Mouse (Mus musculus): ENCODE measurements around the gene Comt. TPM values are rescaled to one million over a fixed set of nuclear protein-coding genes. Genes with fewer than 3 reads are reported as not detected.

Comt gene
- polyA plus RNA-seq, 1 experiment from 2014 or later, result 60.1 TPM

DNA sequence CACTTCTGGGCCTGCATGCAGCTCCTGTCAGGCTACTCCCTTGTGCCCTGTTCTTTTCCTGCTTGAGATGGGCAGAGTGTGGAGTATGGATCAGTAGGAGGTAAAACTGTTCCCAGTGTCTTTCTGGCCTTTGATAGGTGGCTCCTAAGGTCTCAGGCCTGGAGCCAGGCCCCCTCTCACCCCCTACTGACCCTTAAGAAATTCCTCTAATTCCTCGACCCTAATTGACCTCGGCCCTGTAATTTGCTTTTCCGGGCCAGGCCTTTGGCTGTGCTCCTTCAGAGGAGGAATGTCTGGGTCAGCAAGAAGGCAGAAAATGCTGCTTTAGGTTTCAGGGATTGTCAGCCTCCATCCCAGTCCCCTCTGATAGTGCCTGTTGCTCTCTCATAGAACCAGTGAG, 42.9 kb downstream of the Comt start:
- no peak overlapping the region for H3K9ac ChIP-seq (replicated peaks)
- no peak overlapping the region for H3K4me3 ChIP-seq
- no peaks in the 10 kb centered on the region for H3K36me3 ChIP-seq
- H3K27me3 ChIP-seq, result no peaks in the 10 kb centered on the region
- 7% methylated on average over 3 of the region's 3 CpGs for WGBS
- H3K27ac ChIP-seq (replicated peaks), result peak overlapping the region; percentile 20; the same call in 1 of the 2 replicates
- peaks cover 85% of the 10 kb centered on the region for H3K4me1 ChIP-seq
- H3K4me2 ChIP-seq (replicated peaks), result no peak overlapping the region
- H3K9me3 ChIP-seq, result no peaks in the 10 kb centered on the region
- no peak for ATAC-seq (ENCODE audit: low FRiP score, low read depth)

DNA sequence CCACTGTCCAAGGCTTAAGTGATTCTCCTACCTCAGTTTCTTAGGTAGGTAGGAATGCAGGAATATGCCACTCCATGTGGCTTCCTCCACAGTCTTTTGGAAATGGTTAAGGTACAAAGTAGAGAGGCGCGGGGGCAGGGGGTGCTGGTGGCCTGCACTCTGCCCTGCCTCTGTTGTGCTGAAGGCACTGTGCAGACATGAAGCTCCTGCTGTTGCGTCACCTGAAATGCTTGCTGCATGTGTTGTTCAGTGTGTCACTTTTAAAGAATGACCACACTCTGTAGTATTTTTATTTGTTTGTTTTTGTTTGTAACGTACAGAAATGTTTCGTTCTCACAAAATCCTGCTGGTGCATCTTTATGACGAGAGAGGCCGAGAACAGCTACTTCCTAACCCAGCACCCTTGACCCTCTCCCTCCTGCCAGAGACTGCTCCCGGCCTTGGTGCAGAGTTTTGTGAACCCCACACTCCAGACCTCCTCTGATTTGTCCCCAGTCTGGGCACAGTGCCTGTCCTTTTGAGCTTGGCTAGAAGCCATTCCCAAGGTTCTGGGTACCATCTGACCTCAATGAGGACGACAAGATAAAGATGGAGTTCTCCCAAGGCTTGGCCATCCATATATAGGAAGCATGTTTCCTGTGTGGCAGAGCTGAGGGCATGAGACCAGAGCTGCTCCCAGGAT, 43.5 kb downstream of the Comt start:
- no peak for ATAC-seq (ENCODE audit: low FRiP score, low read depth)
- Histone ChIP-seq H3K27ac (replicated peaks) (0 out of 2 replicates have a peak overlapping the region, but pooled peaks have one; percentile 8), H3K9ac (replicated peaks) (no peak overlapping the region), H3K4me1 (peaks cover 85% of the 10 kb centered on the region), H3K36me3 (no peaks in the 10 kb centered on the region), H3K27me3 (no peaks in the 10 kb centered on the region), H3K4me3 (no peak overlapping the region), H3K9me3 (no peaks in the 10 kb centered on the region), H3K4me2 (replicated peaks) (no peak overlapping the region)
- 80% methylated on average over 9 of the region's 9 CpGs for WGBS

DNA sequence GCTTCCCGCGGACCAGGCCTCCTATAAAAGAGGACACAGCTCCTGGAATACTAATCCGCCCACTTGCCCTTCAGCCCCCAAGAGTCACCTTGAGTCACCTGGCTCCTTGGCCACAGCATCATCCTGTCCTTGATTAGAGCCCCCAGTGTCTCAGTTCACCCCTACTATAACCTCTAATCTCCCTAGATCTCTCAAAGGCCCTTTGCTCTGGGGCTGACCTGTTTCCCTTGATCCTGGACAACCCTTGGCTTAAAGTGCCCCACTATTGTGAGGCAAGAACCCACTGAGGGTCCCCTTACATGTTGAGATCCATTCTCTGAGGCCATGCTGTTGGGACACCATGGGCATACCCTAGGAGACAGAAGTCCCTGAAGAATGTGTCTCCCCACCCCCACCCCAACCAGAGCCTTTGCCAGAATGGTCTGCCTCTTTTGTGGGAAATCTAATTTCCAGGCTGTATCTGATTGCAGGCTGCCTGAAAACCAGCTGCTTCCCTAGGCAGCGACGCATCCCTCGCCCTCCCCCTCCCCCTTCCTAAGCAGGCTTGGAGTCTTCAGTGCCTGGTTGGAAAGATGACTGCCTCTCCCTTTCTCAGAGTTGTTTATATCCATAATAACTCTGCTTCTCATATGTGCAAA, 44.9 kb downstream of the Comt start:
- Histone ChIP-seq H3K36me3 (no peaks in the 10 kb centered on the region), H3K9ac (replicated peaks) (no peak overlapping the region), H3K4me3 (no peak overlapping the region), H3K4me2 (replicated peaks) (no peak overlapping the region), H3K4me1 (peaks cover 83% of the 10 kb centered on the region), H3K9me3 (no peaks in the 10 kb centered on the region), H3K27ac (replicated peaks) (peak overlapping the region; percentile 92), H3K27me3 (no peaks in the 10 kb centered on the region)
- WGBS, result 41% methylated on average over 6 of the region's 6 CpGs
- ATAC-seq (ENCODE audit: low FRiP score, low read depth), result peak; percentile 53

DNA sequence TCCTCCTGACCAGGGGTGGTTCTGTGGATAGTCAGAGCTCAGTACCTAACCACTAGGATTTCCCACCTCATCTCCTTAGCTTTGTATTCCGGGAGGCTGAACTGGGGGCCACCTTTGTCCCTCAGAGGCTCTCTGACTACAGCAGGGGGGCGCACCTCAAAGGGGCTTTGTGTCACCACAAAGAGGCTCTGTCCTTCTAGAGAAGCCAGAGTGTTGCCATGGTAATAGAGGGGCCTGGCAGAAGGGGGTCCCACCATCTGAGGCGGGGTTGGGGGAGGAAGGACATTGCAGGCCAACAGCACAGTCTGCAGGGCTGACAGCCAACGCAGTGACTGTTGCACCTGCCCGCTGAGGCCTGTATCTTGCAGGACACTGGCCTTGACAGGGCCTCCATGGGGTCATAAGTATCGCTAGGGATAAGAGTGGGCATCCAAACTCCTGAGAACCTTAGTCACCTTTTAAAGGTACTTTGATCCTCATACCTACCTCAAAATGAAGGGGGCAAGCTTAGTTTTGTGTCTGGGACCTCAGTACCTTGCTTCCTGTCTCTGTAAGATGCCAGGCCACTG, 46.1 kb downstream of the Comt start:
- H3K4me1 ChIP-seq, result peaks cover 78% of the 10 kb centered on the region
- 9% methylated on average over 6 of the region's 6 CpGs for WGBS
- 0 out of 2 replicates have a peak overlapping the region, but pooled peaks have one; percentile 6 for H3K4me2 ChIP-seq (replicated peaks)
- H3K27ac ChIP-seq (replicated peaks), result peak overlapping the region; percentile 92
- H3K9me3 ChIP-seq, result no peaks in the 10 kb centered on the region
- no peak overlapping the region for H3K4me3 ChIP-seq
- no peak overlapping the region for H3K9ac ChIP-seq (replicated peaks)
- peak; percentile 86 for ATAC-seq (ENCODE audit: low FRiP score, low read depth)
- no peaks in the 10 kb centered on the region for H3K36me3 ChIP-seq
- no peaks in the 10 kb centered on the region for H3K27me3 ChIP-seq

DNA sequence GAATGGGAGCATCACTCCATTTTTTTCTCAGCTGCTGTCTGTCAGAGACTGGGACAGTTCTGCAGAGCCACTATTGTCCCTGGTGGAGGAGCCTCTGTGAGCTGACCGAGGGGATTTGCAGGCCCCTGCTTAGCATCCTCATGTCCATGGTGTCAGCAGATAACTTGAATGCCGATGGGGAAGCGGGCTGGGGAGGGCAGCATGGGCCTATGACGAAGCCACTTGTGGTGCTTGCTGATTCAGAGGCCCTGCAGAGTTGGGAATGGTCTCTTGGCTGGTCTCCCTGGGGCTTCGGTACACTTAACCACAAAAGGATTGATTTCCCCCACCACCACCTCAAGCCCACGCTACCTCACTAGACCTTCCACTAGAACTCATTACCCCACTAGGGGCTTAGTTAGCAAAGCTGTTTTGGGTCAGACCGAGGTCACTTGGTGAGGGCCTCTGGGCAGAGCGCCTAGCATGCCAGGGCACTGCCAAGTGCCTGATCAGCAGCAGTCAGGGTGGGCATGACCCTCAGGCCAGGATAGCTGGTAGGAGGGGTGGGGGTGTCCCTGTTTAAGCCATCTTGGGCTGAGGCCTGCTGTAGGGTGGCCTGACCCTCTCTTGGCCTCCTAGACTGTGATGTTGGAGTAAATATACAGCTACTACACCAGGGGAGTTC, 47.2 kb downstream of the Comt start:
- no peaks in the 10 kb centered on the region for H3K9me3 ChIP-seq
- no peak overlapping the region for H3K4me2 ChIP-seq (replicated peaks)
- no peaks in the 10 kb centered on the region for H3K36me3 ChIP-seq
- H3K27me3 ChIP-seq, result no peaks in the 10 kb centered on the region
- WGBS, result 43% methylated on average over 8 of the region's 8 CpGs
- no peak for ATAC-seq (ENCODE audit: low FRiP score, low read depth)
- 0 out of 2 replicates have a peak overlapping the region, but pooled peaks have one; percentile 24 for H3K9ac ChIP-seq (replicated peaks)
- H3K4me1 ChIP-seq, result peaks cover 74% of the 10 kb centered on the region
- H3K27ac ChIP-seq (replicated peaks), result peak overlapping the region; percentile 92
- no peak overlapping the region for H3K4me3 ChIP-seq

DNA sequence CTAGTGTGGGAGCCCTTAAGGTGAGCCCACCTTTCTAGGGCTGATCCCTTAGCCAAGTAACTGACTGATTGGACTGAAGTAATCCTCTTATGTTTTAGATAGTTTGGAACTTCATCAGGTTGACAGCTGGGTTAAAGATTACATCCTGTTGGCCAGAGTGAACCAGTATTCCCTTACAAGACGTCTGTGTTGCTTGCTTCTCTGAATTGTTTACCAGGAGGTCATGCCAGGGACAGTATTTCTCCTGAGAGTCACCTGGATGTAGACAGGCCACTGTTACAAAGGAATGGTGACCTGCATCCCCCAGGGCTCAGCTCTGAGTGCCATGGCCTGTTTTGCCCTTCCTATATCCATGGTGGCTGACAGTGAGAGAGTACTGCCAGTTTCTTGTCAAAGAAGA, 48.2 kb downstream of the Comt start:
- peaks cover 64% of the 10 kb centered on the region for H3K4me1 ChIP-seq
- no peaks in the 10 kb centered on the region for H3K9me3 ChIP-seq
- WGBS, result 36% methylated on average over 1 of the region's 1 CpGs
- no peak overlapping the region for H3K9ac ChIP-seq (replicated peaks)
- H3K27ac ChIP-seq (replicated peaks), result no peak overlapping the region
- no peak for ATAC-seq (ENCODE audit: low FRiP score, low read depth)
- no peak overlapping the region for H3K4me2 ChIP-seq (replicated peaks)
- no peaks in the 10 kb centered on the region for H3K27me3 ChIP-seq
- H3K4me3 ChIP-seq, result no peak overlapping the region
- no peaks in the 10 kb centered on the region for H3K36me3 ChIP-seq

DNA sequence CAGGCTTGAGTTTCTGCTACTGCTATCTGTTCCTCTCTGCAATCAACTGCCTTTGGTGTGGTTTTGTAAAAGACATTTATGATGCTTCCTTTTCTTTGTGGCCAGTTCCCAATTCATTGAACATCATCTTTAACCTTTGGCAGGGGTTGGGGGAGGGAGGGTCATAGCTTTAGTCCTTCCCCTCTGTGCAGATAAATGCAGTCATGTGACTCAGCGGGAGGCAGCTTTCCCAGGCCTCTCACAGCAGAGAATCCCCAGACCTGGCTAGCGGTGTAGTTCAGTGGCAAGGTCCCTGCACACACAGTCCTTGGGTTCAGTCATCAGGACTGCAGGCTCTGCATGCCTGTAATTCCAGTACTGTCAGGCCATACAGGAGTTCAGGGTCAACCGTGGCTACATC, 49.4 kb downstream of the Comt start:
- Histone ChIP-seq H3K4me3 (no peak overlapping the region), H3K27me3 (no peaks in the 10 kb centered on the region), H3K36me3 (no peaks in the 10 kb centered on the region), H3K9ac (replicated peaks) (0 out of 2 replicates have a peak overlapping the region, but pooled peaks have one; percentile 6), H3K27ac (replicated peaks) (peak overlapping the region; percentile 30), H3K4me2 (replicated peaks) (no peak overlapping the region), H3K4me1 (peaks cover 51% of the 10 kb centered on the region), H3K9me3 (no peaks in the 10 kb centered on the region)
- ATAC-seq (ENCODE audit: low FRiP score, low read depth), result no peak
- 14% methylated on average over 3 of the region's 3 CpGs for WGBS

DNA sequence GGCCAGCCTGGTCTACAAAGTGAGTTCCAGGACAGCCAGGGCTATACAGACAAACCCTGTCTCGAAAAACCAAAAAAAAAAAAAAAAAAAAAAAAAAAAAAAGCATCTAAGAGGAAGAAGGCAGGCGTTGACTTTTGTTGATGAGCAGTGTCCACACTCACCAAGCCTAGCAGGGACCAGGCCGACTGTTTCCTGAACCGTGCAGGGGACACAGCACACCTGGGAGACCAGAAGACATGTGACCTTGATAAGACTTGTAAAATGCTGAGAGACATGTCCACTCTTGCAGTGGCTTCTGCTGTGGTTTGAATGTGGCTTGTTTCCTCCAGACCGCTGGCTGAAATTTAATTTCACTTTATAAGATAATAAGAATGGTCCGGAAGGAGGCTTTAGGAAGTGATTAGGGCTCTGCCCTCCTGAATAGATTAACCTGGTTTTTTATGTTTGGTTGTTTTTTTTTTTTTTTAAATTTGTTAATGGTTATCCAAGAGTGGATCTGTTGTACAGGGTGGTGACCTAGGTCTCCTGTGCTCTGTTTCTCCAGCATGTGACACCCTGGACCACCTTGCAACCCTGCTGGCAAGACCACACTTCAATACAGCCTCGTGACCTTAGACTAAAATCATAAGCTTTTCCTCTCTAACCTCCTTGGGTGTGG, 50.2 kb downstream of the Comt start:
- Histone ChIP-seq H3K9ac (replicated peaks) (no peak overlapping the region), H3K27me3 (no peaks in the 10 kb centered on the region), H3K4me2 (replicated peaks) (no peak overlapping the region), H3K27ac (replicated peaks) (no peak overlapping the region), H3K36me3 (peaks cover 3% of the 10 kb centered on the region; the same call in 1 of the 2 replicates), H3K4me3 (no peak overlapping the region), H3K9me3 (no peaks in the 10 kb centered on the region), H3K4me1 (peaks cover 43% of the 10 kb centered on the region)
- ATAC-seq (ENCODE audit: low FRiP score, low read depth), result no peak
- 88% methylated on average over 7 of the region's 7 CpGs for WGBS

DNA sequence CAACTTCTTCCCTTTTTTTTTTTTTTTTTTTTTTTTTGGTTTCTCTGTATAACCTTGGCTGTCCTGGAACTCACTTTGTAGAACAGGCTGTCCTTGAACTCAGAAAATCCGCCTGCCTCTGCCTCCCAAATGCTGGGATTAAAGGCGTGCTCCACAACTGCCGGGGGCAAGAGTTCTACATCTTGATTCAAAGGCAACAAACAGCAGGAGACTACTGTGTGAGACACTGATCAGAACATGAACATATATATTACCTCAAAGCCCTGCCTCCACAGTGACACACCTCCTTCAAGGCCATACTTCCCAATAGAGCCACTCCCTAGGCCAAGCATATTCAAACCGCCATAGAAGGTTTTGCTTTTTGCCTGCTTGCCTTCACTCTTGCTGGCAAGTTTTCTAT, 53.0 kb downstream of the Comt start:
- 88% methylated on average over 4 of the region's 4 CpGs for WGBS
- H3K27ac ChIP-seq (replicated peaks), result no peak overlapping the region
- H3K36me3 ChIP-seq, result peaks cover 8% of the 10 kb centered on the region; the same call in 1 of the 2 replicates
- H3K9ac ChIP-seq (replicated peaks), result no peak overlapping the region
- H3K4me1 ChIP-seq, result peaks cover 17% of the 10 kb centered on the region
- no peak overlapping the region for H3K4me3 ChIP-seq
- no peak for ATAC-seq (ENCODE audit: low FRiP score, low read depth)
- H3K4me2 ChIP-seq (replicated peaks), result no peak overlapping the region
- H3K9me3 ChIP-seq, result no peaks in the 10 kb centered on the region
- H3K27me3 ChIP-seq, result no peaks in the 10 kb centered on the region

DNA sequence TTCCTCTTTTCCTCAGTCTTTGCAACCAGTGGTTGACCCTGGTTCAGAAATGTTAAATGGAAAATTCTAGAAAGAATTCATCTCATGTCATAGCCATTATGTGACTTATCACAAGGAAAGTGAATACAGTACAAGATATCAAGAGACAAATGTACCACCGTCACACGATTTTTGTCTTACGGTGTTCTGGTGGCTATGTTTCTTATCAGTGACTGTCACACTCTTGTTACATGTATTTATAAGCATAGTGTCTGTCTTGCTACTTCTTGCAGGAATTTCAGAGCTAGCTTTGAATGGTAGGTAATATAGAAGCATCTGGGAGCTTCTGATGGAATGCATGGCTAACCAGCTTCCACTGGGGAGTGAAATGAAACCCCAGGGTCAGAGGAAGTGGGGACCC, 56.5 kb downstream of the Comt start:
- ATAC-seq (ENCODE audit: low FRiP score, low read depth), result no peak
- H3K36me3 ChIP-seq, result peaks cover 8% of the 10 kb centered on the region; the same call in 1 of the 2 replicates
- H3K4me2 ChIP-seq (replicated peaks), result no peak overlapping the region
- H3K4me3 ChIP-seq, result no peak overlapping the region
- H3K27ac ChIP-seq (replicated peaks), result no peak overlapping the region
- 90% methylated on average over 3 of the region's 3 CpGs for WGBS
- no peaks in the 10 kb centered on the region for H3K9me3 ChIP-seq
- H3K27me3 ChIP-seq, result no peaks in the 10 kb centered on the region
- H3K9ac ChIP-seq (replicated peaks), result no peak overlapping the region
- H3K4me1 ChIP-seq, result no peaks in the 10 kb centered on the region

DNA sequence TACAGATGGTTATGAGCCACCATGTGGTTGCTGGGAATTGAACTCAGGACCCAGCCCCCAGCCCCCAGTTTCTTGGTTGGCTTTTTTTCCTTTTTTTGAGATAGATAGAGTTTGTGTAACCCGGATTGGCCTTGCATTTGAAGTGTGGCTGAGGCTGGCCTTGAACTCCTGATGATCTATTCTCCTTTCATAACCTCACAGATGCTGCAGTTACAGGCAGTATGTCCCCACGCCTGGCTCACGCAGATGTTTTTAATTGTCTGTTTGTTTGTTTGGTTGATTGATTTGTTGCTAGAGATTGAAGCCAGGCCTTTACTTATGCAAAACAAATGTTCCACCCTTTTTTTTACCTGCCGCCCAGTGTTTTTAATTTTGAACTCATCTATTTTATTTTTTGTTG, 59.8 kb downstream of the Comt start:
- 95% methylated on average over 4 of the region's 4 CpGs for WGBS

More for the DNA sequence above, 59.8 kb downstream of the Comt start:
- H3K36me3 ChIP-seq, result peaks cover 18% of the 10 kb centered on the region
- no peaks in the 10 kb centered on the region for H3K4me1 ChIP-seq
- H3K4me3 ChIP-seq, result no peak overlapping the region
- H3K9me3 ChIP-seq, result no peaks in the 10 kb centered on the region
- no peak for ATAC-seq (ENCODE audit: low FRiP score, low read depth)
- H3K27me3 ChIP-seq, result no peaks in the 10 kb centered on the region
- no peak overlapping the region for H3K9ac ChIP-seq (replicated peaks)
- no peak overlapping the region for H3K27ac ChIP-seq (replicated peaks)
- no peak overlapping the region for H3K4me2 ChIP-seq (replicated peaks)

All from midbrain, embryonic 12.5 days (tissue).